Mouse (Mus musculus): ENCODE results near the gene Tom1. TPM values are rescaled to one million over a fixed set of nuclear protein-coding genes. Genes with fewer than 3 reads are reported as not detected.
A peak's percentile ranks its signal among the peaks of the same experiment; 100 is the strongest.

The Tom1 gene
- total RNA-seq (2021), result 10 to 100 TPM; 43.8 to 47.2 TPM
- long read RNA-seq, experiment 1, transcript Tom1-202 (15 exons, 2,267 nt), result major isoform, 40 of 62 reads
- long read RNA-seq, experiment 1, partial matches to known transcripts, result 2 of 62 reads
- long read RNA-seq, experiment 1, other reads (novel, unspliced or antisense), result 18 of 62 reads
- long read RNA-seq, experiment 2, transcript Tom1-202 (15 exons, 2,267 nt), result major isoform, 56 of 74 reads
- long read RNA-seq, experiment 2, partial matches to known transcripts, result 2 of 74 reads
- long read RNA-seq, experiment 2, other reads (novel, unspliced or antisense), result 15 of 74 reads

- intact Hi-C loops (cut with DNase I; ENCODE audit: low total_unique reads), result loop anchor here (5.0 kb wide), 1 partner anchor 36 kb away; no protein-coding TSS in a partner anchor
- DNase-seq, result peak; percentile 97
Measured at GRCm38 (mm10) chr8:75033511-75034243, at the start of gene Tom1. Tom1 (plus strand) TSS chr8:75033705.

GRCm38 (mm10) chr8:74987436-74987835, 46.1 kb upstream of the Tom1 start:
- DNase-seq, result no peak
- intact Hi-C loops (cut with DNase I; ENCODE audit: low total_unique reads), result no loop called here

- intact Hi-C loops (cut with DNase I; ENCODE audit: low total_unique reads), result no loop called here
- DNase-seq, result no peak
Measured at GRCm38 (mm10) chr8:74990021-74990420, 43.5 kb upstream of the Tom1 start.

- intact Hi-C loops (cut with DNase I; ENCODE audit: low total_unique reads), result no loop called here
- DNase-seq, result no peak
Measured at GRCm38 (mm10) chr8:74993081-74993474, 40.4 kb upstream of the Tom1 start, which contains the start of gene Hmgxb4. Hmgxb4 (plus strand) TSS chr8:74993356.

GRCm38 (mm10) chr8:74993475-74994451, 39.7 kb upstream of the Tom1 start:
- intact Hi-C loops (cut with DNase I; ENCODE audit: low total_unique reads), result no loop called here
- DNase-seq, result peak; percentile 88

GRCm38 (mm10) chr8:74994540-74994939, 39.0 kb upstream of the Tom1 start:
- intact Hi-C loops (cut with DNase I; ENCODE audit: low total_unique reads), result no loop called here
- DNase-seq, result no peak

- intact Hi-C loops (cut with DNase I; ENCODE audit: low total_unique reads), result no loop called here
Measured at GRCm38 (mm10) chr8:75000431-75000830, 33.1 kb upstream of the Tom1 start.

GRCm38 (mm10) chr8:75008826-75009225, 24.7 kb upstream of the Tom1 start:
- intact Hi-C loops (cut with DNase I; ENCODE audit: low total_unique reads), result no loop called here
- DNase-seq, result no peak

More at GRCm38 (mm10) chr8:75000431-75000830, 33.1 kb upstream of the Tom1 start:
- no peak for DNase-seq

GRCm38 (mm10) chr8:75013557-75013956, 19.9 kb upstream of the Tom1 start:
- DNase-seq, result no peak
- intact Hi-C loops (cut with DNase I; ENCODE audit: low total_unique reads), result no loop called here

- intact Hi-C loops (cut with DNase I; ENCODE audit: low total_unique reads), result no loop called here
- no peak for DNase-seq
Measured at GRCm38 (mm10) chr8:75013964-75014363, 19.5 kb upstream of the Tom1 start.

GRCm38 (mm10) chr8:75015981-75016380, 17.5 kb upstream of the Tom1 start:
- intact Hi-C loops (cut with DNase I; ENCODE audit: low total_unique reads), result no loop called here
- DNase-seq, result no peak

GRCm38 (mm10) chr8:75016422-75016821, 17.1 kb upstream of the Tom1 start:
- DNase-seq, result no peak
- intact Hi-C loops (cut with DNase I; ENCODE audit: low total_unique reads), result no loop called here

- DNase-seq, result no peak
- intact Hi-C loops (cut with DNase I; ENCODE audit: low total_unique reads), result no loop called here
Measured at GRCm38 (mm10) chr8:75018274-75018972, 15.1 kb upstream of the Tom1 start.

GRCm38 (mm10) chr8:75023660-75024316, 9.7 kb upstream of the Tom1 start:
- intact Hi-C loops (cut with DNase I; ENCODE audit: low total_unique reads), result no loop called here

GRCm38 (mm10) chr8:75025809-75026208, 7.7 kb upstream of the Tom1 start:
- intact Hi-C loops (cut with DNase I; ENCODE audit: low total_unique reads), result no loop called here
- DNase-seq, result no peak

More at GRCm38 (mm10) chr8:75023660-75024316, 9.7 kb upstream of the Tom1 start:
- no peak for DNase-seq

- intact Hi-C loops (cut with DNase I; ENCODE audit: low total_unique reads), result loop anchor here (5.0 kb wide), 1 partner anchor 33 kb away; no protein-coding TSS in a partner anchor
- DNase-seq, result no peak
Measured at GRCm38 (mm10) chr8:75030453-75031024, 3.0 kb upstream of the Tom1 start.

GRCm38 (mm10) chr8:75032961-75033360, 544 bp upstream of the Tom1 start:
- intact Hi-C loops (cut with DNase I; ENCODE audit: low total_unique reads), result loop anchor here (5.0 kb wide), 1 partner anchor 36 kb away; no protein-coding TSS in a partner anchor
- DNase-seq, result no peak

- no peak for DNase-seq
- intact Hi-C loops (cut with DNase I; ENCODE audit: low total_unique reads), result loop anchor here (5.0 kb wide), 1 partner anchor 37 kb away; no protein-coding TSS in a partner anchor
Measured at GRCm38 (mm10) chr8:75034285-75034684, 780 bp downstream of the Tom1 start.
